ENCODE assay signal across 8 mouse cellular contexts in genomic region chr9:58578669-58579068, GRCm38 (mm10). TPM values are rescaled to one million over a fixed set of nuclear protein-coding genes. Genes with fewer than 3 reads are reported as not detected.
DNase-seq lines count a peak whose midpoint lies in the region; ATAC-seq and TF ChIP-seq lines count a peak whose summit lies in the region.

No protein-coding gene starts in this region.

- H3K9me3 ChIP-seq in CH12.LX (replicated peaks; ENCODE audit: low read length) = peaks cover 4% of the 10 kb centered on the region
- H3K9me3 ChIP-seq in liver, embryonic 14.5 days (ENCODE audit: control insufficient read depth, low read length) = no peaks in the 10 kb centered on the region

- TF ChIP-seq RAD21 in CH12.LX (IDR thresholded peaks at IDR 0.05; ENCODE audit: low read depth, low read length) = peak; percentile 74

- no peak for ATAC-seq in liver, embryonic 14.5 days (ENCODE audit: insufficient read depth)

- H3K4me3 ChIP-seq in CH12.LX (replicated peaks in 1 of 3; ENCODE audit: low read depth in 2 of 3, low read length in 2 of 3, poor library complexity in 1 of 3) = no peak overlapping the region
- H3K4me3 ChIP-seq in liver, embryonic 14.5 days (ENCODE audit: insufficient read depth in 1 of 2, low read depth in 2 of 2, low read length in 2 of 2) = no peak overlapping the region

- DNase-seq in 3134 (ENCODE audit: extremely low read depth, insufficient read length, low spot score) (peak; percentile 48), CH12.LX (ENCODE audit: extremely low read depth) (peak; percentile 68)
- peak; percentile 70 for DNase-seq in c-Kit-negative CD71-positive TER-119-positive erythroid progenitor cells, embryonic 14.5 days (ENCODE audit: low read depth, low spot score)
- peak; percentile 82 to 98 for DNase-seq in frontal cortex, adult 2 months (ENCODE audit: extremely low spot score in 1 of 2, low spot score in 1 of 2)
- DNase-seq in kidney, postnatal 10 days = peak; percentile 94
- peak; percentile 68 to 70 (median 68) for DNase-seq in liver, embryonic 14.5 days (ENCODE audit: low read depth in 3 of 3, low spot score in 3 of 3)
- DNase-seq in right cerebral cortex, postnatal 14 days = peak; percentile 87
- DNase-seq in urinary bladder, postnatal 4 days (ENCODE audit: low spot score in 2 of 2) = peak; percentile 73 to 92

- in situ Hi-C loops in CH12.LX (cut with MboI; ENCODE audit: low pct_ligation_motif_present, low pct_unique_long_range_greater_than_20kb, low sequenced_read_pairs) = no loop called here

- WGBS in liver, embryonic 14.5 days (ENCODE audit: insufficient replicate concordance) = 22% methylated on average over 3 of the region's 3 CpGs

- no peak overlapping the region for H3K4me2 ChIP-seq in CH12.LX (ENCODE audit: insufficient read depth, low read depth, poor library complexity, severe bottlenecking)
- H3K4me2 ChIP-seq in liver, embryonic 14.5 days (ENCODE audit: low read depth) = no peak overlapping the region

- TF ChIP-seq POLR2A in CH12.LX (IDR thresholded peaks at IDR 0.05; ENCODE audit: low read depth, low read length) = no peak

- H3K27me3 ChIP-seq in CH12.LX (replicated peaks) = no peaks in the 10 kb centered on the region
- H3K27me3 ChIP-seq in liver, embryonic 14.5 days (ENCODE audit: control insufficient read depth, insufficient read depth, low read length) = no peaks in the 10 kb centered on the region

- TF ChIP-seq EP300 in CH12.LX (IDR thresholded peaks at IDR 0.05; ENCODE audit: low read length) = no peak
- TF ChIP-seq EP300 in liver, embryonic 14.5 days (IDR thresholded peaks at IDR 0.05; ENCODE audit: low read depth) = no peak

- peak; percentile 70 to 94 for TF ChIP-seq CTCF in CH12.LX (conservative IDR thresholded peaks at IDR 0.05 in 1 of 2, IDR thresholded peaks at IDR 0.05 in 1 of 2; ENCODE audit: low read depth in 2 of 2, low read length in 2 of 2)
- TF ChIP-seq CTCF in liver, embryonic 14.5 days (IDR thresholded peaks at IDR 0.05; ENCODE audit: low read depth) = peak; percentile 94

- H3K36me3 ChIP-seq in CH12.LX (replicated peaks in 1 of 2; ENCODE audit: control insufficient read depth in 1 of 2, insufficient read depth in 1 of 2, low read length in 1 of 2) = no peaks in the 10 kb centered on the region
- H3K36me3 ChIP-seq in liver, embryonic 14.5 days (replicated peaks; ENCODE audit: control insufficient read depth, insufficient read depth, low read depth) = no peaks in the 10 kb centered on the region

- H3K27ac ChIP-seq in CH12.LX (ENCODE audit: insufficient read depth, low read depth) = no peak overlapping the region
- no peak overlapping the region for H3K27ac ChIP-seq in liver, embryonic 14.5 days

- no peak overlapping the region for H3K9ac ChIP-seq in CH12.LX (ENCODE audit: insufficient read depth, low read depth)
- H3K9ac ChIP-seq in liver, embryonic 14.5 days (replicated peaks) = no peak overlapping the region

- H3K79me2 ChIP-seq in CH12.LX (replicated peaks; ENCODE audit: control insufficient read depth, extremely low read depth, insufficient read depth, poor library complexity, severe bottlenecking) = peaks cover 5% of the 10 kb centered on the region

- dilution Hi-C loops in CH12.LX (cut with MboI; ENCODE audit: extremely low pct_ligation_motif_present, extremely low pct_unique_long_range_greater_than_20kb, low sequenced_read_pairs) = no loop called here

- H3K4me1 ChIP-seq in CH12.LX (ENCODE audit: control insufficient read depth in 1 of 2, insufficient read depth in 2 of 2) = peaks cover 0 to 11% of the 10 kb centered on the region in 2 experiments; a peak in 2 of 4 replicates
- peaks cover 8 to 10% of the 10 kb centered on the region in 2 experiments for H3K4me1 ChIP-seq in liver, embryonic 14.5 days (replicated peaks; ENCODE audit: control insufficient read depth in 2 of 2, insufficient read depth in 2 of 2, low read length in 1 of 2)

TF ChIP-seq in CH12.LX, 34 proteins besides CTCF, POLR2A, EP300 and RAD21:
- TF ChIP-seq MEF2A (IDR thresholded peaks at IDR 0.05; ENCODE audit: borderline replicate concordance, low read depth, low read length) (no peak), SMC3 (IDR thresholded peaks at IDR 0.05; ENCODE audit: low read depth, low read length) (peak; percentile 74)

RNA-seq across cellular contexts. Expression of gene Nptn, which starts 3.4 kb away (rescaled TPM):
- 48.4 and 62.4 TPM in 2 replicates for total RNA-seq in CH12.LX (2012; rRNA removed)
- 172 and 175 TPM in 2 replicates for total RNA-seq in CH12.LX (2014; rRNA removed)
- polyA plus RNA-seq in CH12.LX (2012; ENCODE audit: insufficient read length, low read depth) = 118 and 184 TPM in 2 replicates
- 986 and 1,010 TPM in 2 replicates for polyA plus RNA-seq in frontal cortex, adult 2 months (2012; rRNA removed)
- polyA plus RNA-seq in liver, embryonic 14.5 days (2012; rRNA removed) = 121 and 145 TPM in 2 replicates
- 107 and 112 TPM in 2 replicates for polyA plus RNA-seq in liver, embryonic 14.5 days (2014; fragmentation: Nextera tagmentation; extraction: Ambion mirVana)

RNA-seq across cellular contexts. Expression of gene Cd276, which starts 23.4 kb away (rescaled TPM):
- total RNA-seq in CH12.LX (2012; rRNA removed) (0.55 and 0.97 TPM in 2 replicates), CH12.LX (2014; rRNA removed) (0.59 and 0.78 TPM in 2 replicates)
- 1.3 and 4.3 TPM in 2 replicates for polyA plus RNA-seq in CH12.LX (2012; ENCODE audit: insufficient read length, low read depth)
- polyA plus RNA-seq in frontal cortex, adult 2 months (2012; rRNA removed) = 15.8 and 16.2 TPM in 2 replicates
- polyA plus RNA-seq in liver, embryonic 14.5 days (2012; rRNA removed) = 0.87 and 1.1 TPM in 2 replicates
- 1.2 and 1.6 TPM in 2 replicates for polyA plus RNA-seq in liver, embryonic 14.5 days (2014; fragmentation: Nextera tagmentation; extraction: Ambion mirVana)
